Mouse (Mus musculus) liver, embryonic 15.5 days (tissue): ENCODE results near the gene Gadd45g. TPM values are rescaled to one million over a fixed set of nuclear protein-coding genes. Genes with fewer than 3 reads are reported as not detected.

ENCODE experiments used
- ATAC-seq: fragments of 200-750 bp; cut with Nextera tagmentation; 2 replicates; pipeline ENCODE4 v1.8.0; 2017; ENCODE audit warnings: moderate number of reproducible peaks, mild to moderate bottlenecking, moderate library complexity; ENCODE audit not compliant: insufficient read depth
- H3K27ac ChIP-seq: fragments of 300-500 bp; sonication (generic); replicated peaks from 2 replicates; pipeline ENCODE4 v1.5.1; 2015; ENCODE audit warnings: mild to moderate bottlenecking, inconsistent platforms
- H3K27me3 ChIP-seq: fragments of 300-500 bp; sonication (generic); 2 replicates; pipeline ENCODE4 v1.6.1; 2015; ENCODE audit warnings: mild to moderate bottlenecking, inconsistent platforms
- H3K36me3 ChIP-seq: fragments of 300-500 bp; sonication (generic); replicated peaks from 2 replicates; pipeline ENCODE4 v1.6.1; 2015; ENCODE audit warnings: moderate library complexity, mild to moderate bottlenecking, inconsistent platforms
- H3K4me1 ChIP-seq: fragments of 300-500 bp; sonication (generic); replicated peaks from 2 replicates; pipeline ENCODE4 v1.6.1; 2015; ENCODE audit warnings: inconsistent platforms
- H3K4me2 ChIP-seq: fragments of 300-500 bp; sonication (generic); 2 replicates; pipeline ENCODE4 v1.6.1; 2015; ENCODE audit warnings: moderate library complexity, mild to moderate bottlenecking, inconsistent platforms
- H3K4me3 ChIP-seq: fragments of 300-500 bp; sonication (generic); replicated peaks from 2 replicates; pipeline ENCODE4 v1.5.1; 2015; ENCODE audit warnings: mild to moderate bottlenecking, inconsistent platforms
- H3K9ac ChIP-seq: fragments of 300-500 bp; sonication (generic); 2 replicates; pipeline ENCODE4 v1.6.1; 2015; ENCODE audit warnings: moderate library complexity, mild to moderate bottlenecking, inconsistent platforms
- H3K9me3 ChIP-seq: fragments of 300-500 bp; sonication (generic); replicated peaks from 2 replicates; pipeline ENCODE4 v1.6.1; 2016; ENCODE audit warnings: inconsistent platforms
- WGBS: fragments of 180-500 bp; shearing (Covaris S2); methylation state at CpG from one replicate; pipeline ENCODE4 v1.1.7; 2015; ENCODE audit warnings: mixed read lengths; ENCODE audit not compliant: insufficient replicate concordance; 5-methylcytosine and 5-hydroxymethylcytosine counted together
- polyA plus RNA-seq: library from polyadenylated mRNA; unstranded; fragments of >200 nt; fragmentation: Nextera tagmentation; extraction: Ambion mirVana; gene quantifications from 2 replicates; pipeline ENCODE4 v1.2.1, GENCODE M21; 2015

Gene Gadd45g
- polyA plus RNA-seq, 1 experiment from 2014 or later, result 14.0 TPM

DNA sequence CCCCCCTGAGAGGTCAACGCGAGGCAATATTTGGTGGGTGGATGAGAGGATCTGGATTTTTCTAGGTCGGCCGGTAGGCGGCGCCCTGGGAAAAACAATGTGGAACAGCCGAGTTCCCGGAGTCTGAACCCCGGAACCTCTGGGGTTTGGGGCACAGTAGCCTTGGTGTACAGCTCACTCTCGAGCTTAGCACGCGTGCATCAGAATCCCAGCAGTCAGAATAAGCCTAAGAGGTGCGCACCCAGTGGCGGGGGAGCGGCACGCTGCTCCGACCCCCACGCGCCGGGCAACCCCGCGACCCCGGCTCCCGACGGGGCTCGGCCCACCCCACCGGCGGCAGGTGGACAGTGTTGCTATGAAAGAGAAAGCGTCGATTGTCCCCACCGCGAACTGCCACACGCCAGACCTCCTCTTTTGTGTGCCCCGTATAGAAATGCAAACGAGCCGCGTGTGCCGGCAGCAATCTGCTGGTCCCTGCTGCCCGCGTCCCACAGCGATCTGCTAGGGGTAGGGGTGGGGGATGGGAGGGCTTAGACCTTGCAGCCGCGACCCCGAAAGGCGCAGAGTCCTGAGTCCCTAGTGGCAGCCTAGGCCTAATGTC, 787 bp upstream of the Gadd45g start:
- WGBS, result under 1% methylated on average over 45 of the region's 45 CpGs
- H3K4me1 ChIP-seq, result peaks cover 91% of the 10 kb centered on the region
- no peaks in the 10 kb centered on the region for H3K9me3 ChIP-seq
- H3K27me3 ChIP-seq, result peaks cover 11% of the 10 kb centered on the region
- no peaks in the 10 kb centered on the region for H3K36me3 ChIP-seq
- H3K9ac ChIP-seq, result peak overlapping the region; percentile 70
- no peak for ATAC-seq
- peak overlapping the region; percentile 78 for H3K27ac ChIP-seq
- peak overlapping the region; percentile 76 for H3K4me3 ChIP-seq
- peak overlapping the region; percentile 98 for H3K4me2 ChIP-seq

DNA sequence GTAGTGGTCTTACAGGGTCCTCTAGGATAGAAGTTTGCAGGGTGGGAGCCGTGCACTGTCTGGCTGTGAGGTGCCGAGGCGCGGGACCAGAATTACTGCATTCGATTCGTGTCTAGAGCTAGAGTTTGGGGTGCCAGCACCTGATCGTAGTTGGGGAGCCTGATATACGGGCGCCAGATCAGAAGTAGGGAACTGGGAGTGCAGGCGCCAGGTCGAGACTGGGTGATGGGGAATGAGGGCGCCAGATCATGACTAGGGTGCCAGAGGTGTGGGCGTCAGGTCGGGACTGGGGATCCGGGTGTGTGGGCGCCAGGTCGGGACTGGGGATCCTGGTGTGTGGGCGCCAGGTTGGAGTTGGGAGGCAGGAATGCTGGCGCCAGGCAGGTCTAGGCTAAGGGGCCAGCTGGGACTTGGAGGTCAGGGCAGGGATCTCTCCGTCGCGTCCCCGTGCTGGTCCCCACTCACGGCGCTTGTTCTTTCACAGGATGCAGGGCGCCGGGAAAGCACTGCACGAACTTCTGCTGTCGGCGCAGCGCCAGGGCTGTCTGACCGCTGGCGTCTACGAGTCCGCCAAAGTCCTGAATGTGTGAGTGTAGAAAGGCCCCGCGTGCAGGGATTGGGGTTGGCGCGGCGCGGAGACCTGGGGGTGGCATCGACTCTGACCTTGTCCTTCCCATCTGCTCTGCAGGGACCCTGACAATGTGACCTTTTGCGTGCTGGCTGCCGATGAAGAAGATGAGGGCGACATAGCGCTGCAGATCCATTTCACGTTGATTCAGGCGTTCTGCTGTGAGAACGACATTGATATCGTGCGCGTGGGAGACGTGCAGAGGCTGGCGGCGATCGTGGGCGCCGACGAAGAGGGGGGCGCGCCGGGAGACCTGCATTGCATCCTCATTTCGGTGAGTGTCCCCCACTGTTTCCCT, 653 bp downstream of the Gadd45g start:
- peak; percentile 13; the same call in 1 of the 2 replicates for ATAC-seq
- Histone ChIP-seq H3K4me2 (peak overlapping the region; percentile 98), H3K9me3 (no peaks in the 10 kb centered on the region), H3K9ac (peak overlapping the region; percentile 87), H3K4me3 (peak overlapping the region; percentile 76), H3K27ac (peak overlapping the region; percentile 93), H3K4me1 (peaks cover 84% of the 10 kb centered on the region), H3K27me3 (peaks cover 11% of the 10 kb centered on the region), H3K36me3 (no peaks in the 10 kb centered on the region)
- WGBS, result under 1% methylated on average over 63 of the region's 63 CpGs

DNA sequence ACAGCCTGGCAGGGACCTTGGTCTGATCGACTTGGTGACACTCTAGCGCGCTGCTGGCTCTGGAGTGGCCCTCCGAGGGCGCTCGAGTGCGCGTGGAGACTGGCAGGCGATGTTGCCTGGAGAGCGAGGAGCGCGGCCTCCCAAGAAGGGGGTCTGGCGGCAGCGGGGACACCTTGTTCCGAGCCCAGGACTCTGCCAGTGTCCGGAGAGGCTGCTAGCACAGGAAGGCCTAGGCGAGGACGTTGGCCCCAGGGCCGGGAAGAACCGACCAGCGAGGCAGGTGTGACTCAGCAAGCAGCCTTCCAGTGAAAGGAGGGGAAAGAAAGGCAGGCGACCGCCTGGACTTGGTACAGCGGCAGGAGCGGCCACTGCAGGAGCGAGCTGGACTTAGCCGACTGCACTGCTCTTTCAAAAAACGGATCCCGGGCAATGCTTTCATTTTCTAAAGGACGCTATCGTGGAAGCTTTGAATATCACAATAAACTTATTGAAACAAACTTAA, 1.6 kb downstream of the Gadd45g start:
- Histone ChIP-seq H3K36me3 (no peaks in the 10 kb centered on the region), H3K9me3 (no peaks in the 10 kb centered on the region), H3K9ac (peak overlapping the region; percentile 87), H3K27me3 (peaks cover 5% of the 10 kb centered on the region; the same call in 1 of the 2 replicates), H3K4me1 (peaks cover 75% of the 10 kb centered on the region), H3K4me2 (peak overlapping the region; percentile 98), H3K27ac (peak overlapping the region; percentile 93), H3K4me3 (peak overlapping the region; percentile 76)
- under 1% methylated on average over 31 of the region's 31 CpGs for WGBS
- peak; percentile 43 for ATAC-seq

DNA sequence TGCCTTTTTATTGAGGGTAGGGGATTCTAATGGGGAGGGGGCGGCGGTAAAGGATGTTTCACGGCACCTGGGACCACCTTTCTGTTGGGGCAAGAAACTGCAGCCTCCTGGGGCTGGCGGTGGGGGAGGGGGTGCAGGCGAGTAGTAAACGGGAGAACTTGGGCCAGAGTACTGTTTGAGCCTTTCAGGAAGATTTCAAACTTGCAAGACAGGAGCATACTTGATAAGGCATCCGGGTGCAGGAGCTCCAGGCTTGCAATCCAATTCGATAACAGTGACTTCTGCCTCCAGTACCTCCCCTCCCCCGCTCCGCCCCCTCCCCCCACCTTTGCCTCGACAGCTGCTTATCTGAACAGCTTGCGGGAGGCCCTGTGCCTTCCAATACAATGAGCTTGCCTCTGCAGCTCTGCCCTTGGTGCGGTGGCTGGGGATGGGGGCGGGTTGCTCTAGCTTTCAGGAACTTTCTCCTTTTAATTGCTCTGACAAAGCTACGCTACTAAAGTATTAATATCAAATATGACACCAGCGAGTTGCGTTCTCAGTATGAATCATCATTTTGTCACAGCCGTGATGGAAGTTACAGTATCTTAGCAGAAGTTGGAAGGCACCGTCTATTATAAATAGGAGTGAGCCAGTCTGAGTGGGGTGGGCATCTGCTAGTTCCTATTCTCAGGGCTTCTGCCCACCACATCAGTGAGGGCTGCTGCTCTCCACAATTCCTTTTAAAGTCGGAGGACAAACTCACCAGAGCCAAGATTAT, 2.2 kb downstream of the Gadd45g start:
- no peaks in the 10 kb centered on the region for H3K27me3 ChIP-seq
- H3K4me1 ChIP-seq, result peaks cover 72% of the 10 kb centered on the region
- H3K27ac ChIP-seq, result peak overlapping the region; percentile 93
- under 1% methylated on average over 20 of the region's 20 CpGs for WGBS
- no peaks in the 10 kb centered on the region for H3K9me3 ChIP-seq
- H3K4me2 ChIP-seq, result peak overlapping the region; percentile 98
- peak; percentile 79 for ATAC-seq
- no peaks in the 10 kb centered on the region for H3K36me3 ChIP-seq
- H3K9ac ChIP-seq, result peak overlapping the region; percentile 87
- H3K4me3 ChIP-seq, result peak overlapping the region; percentile 76

DNA sequence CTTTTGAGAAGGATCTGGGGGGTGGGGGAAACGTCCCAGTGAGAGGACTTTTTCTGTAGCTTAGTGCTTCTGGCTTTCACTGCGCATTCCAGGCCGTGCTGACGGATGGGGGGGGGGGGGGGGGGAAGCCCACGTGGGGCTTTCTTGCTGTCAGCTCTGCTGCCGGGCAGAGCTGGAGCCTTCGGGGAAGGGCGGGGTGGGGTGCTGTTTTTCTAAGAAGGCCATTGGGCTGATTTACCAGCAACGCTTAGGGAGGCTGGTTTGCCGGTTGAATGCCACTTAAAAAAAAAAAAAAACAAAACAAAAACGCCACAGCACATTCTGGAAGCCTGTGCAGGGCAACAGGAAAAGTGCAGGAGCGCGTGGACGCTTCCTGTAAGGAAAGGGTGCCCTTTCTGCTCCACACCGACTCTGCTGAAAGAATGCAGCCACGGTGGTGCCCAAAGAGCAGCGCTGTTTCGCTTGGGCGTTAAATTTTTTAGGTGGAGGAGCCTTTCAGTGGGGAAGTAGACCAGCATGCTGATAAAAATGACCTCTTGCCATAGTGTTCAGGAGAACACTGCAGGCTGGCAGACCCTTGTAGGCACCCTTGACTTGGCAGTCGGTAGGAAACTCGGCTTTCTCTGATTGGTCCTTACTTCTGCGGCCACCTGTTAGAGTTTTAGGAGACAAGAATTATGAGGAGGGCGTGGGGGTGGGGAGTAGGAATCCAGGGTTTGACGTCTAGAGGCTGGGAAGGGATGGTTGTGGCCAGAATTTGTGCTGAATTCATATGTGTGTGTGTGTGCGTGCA, 3.0 kb downstream of the Gadd45g start:
- Histone ChIP-seq H3K9me3 (no peaks in the 10 kb centered on the region), H3K36me3 (no peaks in the 10 kb centered on the region), H3K4me2 (peak overlapping the region; percentile 98), H3K4me3 (peak overlapping the region; percentile 76), H3K27ac (peak overlapping the region; percentile 93), H3K9ac (peak overlapping the region; percentile 55), H3K4me1 (peaks cover 71% of the 10 kb centered on the region), H3K27me3 (no peaks in the 10 kb centered on the region)
- WGBS, result 5% methylated on average over 25 of the region's 25 CpGs
- ATAC-seq, result peak; percentile 23

DNA sequence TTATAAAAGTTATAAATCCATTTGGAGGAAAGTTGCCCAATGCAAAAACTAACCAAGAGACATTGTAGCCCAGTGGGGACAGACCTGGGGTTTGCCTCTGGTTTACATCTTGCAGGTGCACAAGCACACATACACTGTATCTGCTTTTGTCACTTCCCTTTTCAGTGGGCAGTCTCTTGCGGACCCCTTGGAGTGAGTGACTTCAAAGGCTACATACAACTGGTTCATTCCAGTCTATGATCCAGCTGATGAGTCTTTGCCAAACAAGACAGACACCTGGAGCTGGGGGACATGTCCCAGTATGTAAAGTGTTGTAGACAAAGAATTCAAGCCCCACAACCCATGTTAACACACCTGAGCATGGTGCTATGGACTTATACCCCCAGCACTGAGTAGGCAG, 4.1 kb downstream of the Gadd45g start:
- Histone ChIP-seq H3K4me1 (peaks cover 61% of the 10 kb centered on the region), H3K27ac (no peak overlapping the region), H3K36me3 (no peaks in the 10 kb centered on the region), H3K4me3 (no peak overlapping the region), H3K9ac (no peak overlapping the region), H3K4me2 (no peak overlapping the region), H3K9me3 (no peaks in the 10 kb centered on the region), H3K27me3 (no peaks in the 10 kb centered on the region)
- ATAC-seq, result no peak
- WGBS, result 78% methylated on average over 1 of the region's 1 CpGs

DNA sequence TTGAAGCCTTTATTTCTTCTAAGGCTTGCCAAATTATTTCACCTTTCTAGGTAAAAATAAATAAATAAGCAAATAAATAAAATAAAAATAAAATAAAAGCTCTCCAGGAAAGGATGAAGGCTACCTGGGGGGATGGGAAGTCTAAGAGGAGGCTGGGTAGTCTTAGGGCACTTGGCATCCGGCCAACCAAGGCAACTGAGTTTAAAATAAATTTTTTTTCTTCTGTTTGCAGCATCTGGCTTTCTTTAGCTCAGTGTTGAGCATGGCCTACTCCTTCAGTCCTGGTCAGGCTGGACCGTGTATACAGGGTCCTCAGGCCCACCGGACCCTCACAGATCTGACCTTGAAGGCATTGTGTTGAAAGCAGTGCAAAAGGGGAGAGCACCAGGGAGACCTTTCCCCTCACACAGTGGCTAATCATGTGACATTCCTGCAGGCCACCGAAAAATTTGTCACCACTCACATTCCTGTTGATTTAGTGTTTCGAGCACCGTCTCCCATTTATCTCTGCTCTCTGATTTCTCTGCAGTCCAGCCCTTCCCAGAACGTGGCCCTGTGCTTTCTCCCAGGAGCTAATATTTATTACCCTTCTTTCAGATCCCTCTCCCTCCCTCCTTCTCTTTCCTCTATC, 6.2 kb downstream of the Gadd45g start:
- Histone ChIP-seq H3K27ac (no peak overlapping the region), H3K4me2 (no peak overlapping the region), H3K27me3 (no peaks in the 10 kb centered on the region), H3K4me1 (peaks cover 41% of the 10 kb centered on the region), H3K9me3 (no peaks in the 10 kb centered on the region), H3K36me3 (no peaks in the 10 kb centered on the region), H3K9ac (no peak overlapping the region), H3K4me3 (no peak overlapping the region)
- no peak for ATAC-seq
- WGBS, result 44% methylated on average over 7 of the region's 7 CpGs

DNA sequence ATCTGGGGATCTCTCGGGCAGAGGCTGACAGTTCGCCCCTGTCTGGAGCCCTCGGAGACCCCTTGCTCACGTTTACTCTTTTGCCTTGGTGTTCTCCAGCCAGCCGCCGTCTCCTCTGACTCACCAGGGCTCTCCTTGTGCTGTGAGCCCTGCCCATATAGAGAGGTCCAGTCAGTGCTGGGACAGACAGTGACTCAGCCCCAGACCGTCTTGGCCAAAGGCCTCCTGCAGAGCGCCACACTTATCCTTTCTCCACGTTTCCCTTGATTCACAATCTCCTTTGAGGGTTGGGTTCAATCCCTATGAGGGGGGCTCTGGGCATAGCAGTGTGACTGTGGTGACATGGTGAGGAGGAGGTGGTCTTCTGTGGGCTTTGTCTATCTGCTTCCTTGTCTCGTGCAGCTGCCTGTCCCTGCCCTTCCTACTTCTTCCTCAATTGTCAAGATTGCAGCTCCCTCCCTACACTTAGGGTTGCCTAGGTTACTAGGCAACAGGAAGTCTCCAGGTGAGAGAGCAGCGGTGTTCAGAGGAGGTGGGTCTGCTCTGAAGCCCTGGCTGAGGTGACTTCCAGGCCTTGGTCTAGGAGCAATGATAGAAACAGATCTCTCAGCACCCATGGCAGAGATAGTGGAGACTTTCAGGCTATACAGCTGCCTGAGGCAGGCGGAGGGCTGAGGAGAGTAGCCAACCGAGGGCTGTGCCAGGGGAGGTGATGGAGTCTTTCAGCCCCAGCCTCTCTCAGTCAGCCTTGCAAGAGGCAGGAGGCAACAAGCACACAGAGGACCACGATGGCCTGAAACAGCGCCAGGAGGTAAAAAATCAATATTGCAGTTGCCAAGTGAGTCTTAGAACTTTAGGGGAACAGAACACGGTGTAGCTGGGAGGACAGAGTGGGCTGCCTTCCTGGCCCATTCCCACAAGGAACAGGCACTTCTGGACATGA, 7.1 kb downstream of the Gadd45g start:
- ATAC-seq, result no peak
- Histone ChIP-seq H3K4me2 (no peak overlapping the region), H3K27me3 (no peaks in the 10 kb centered on the region), H3K9ac (no peak overlapping the region), H3K4me1 (peaks cover 32% of the 10 kb centered on the region), H3K27ac (no peak overlapping the region), H3K36me3 (no peaks in the 10 kb centered on the region), H3K4me3 (no peak overlapping the region), H3K9me3 (no peaks in the 10 kb centered on the region)
- WGBS, result 39% methylated on average over 16 of the region's 16 CpGs

DNA sequence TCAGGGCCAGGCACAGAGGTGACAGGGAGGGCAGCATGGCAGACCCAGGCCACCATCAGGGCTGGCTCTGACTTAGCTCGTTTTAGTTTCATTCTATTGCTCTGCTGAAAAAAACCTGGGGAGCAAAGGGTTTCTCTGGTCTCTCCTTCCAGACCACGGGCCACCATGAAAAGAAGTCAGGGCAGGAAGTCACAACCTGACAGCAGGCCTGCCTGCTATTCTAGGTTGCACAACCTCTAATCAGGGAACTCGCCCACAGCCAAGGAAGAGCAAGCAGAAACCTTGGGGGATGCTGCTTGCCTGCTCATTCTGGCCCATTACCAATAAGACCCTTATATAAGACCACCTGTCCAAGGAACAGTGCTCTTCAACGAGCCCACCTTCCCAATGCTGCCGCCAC, 9.1 kb downstream of the Gadd45g start:
- Histone ChIP-seq H3K4me2 (no peak overlapping the region), H3K4me1 (peaks cover 15% of the 10 kb centered on the region), H3K36me3 (no peaks in the 10 kb centered on the region), H3K27ac (no peak overlapping the region), H3K4me3 (no peak overlapping the region), H3K9me3 (no peaks in the 10 kb centered on the region), H3K9ac (no peak overlapping the region), H3K27me3 (no peaks in the 10 kb centered on the region)
- no peak for ATAC-seq
- 42% methylated on average over 5 of the region's 5 CpGs for WGBS
